Mouse (Mus musculus) embryonic fibroblast, embryonic 13.5 days (primary cell): ENCODE data around the gene Rfc4.

ENCODE experiments used
- CTCF ChIP-seq: IDR thresholded peaks from 2 replicates; pipeline ENCODE4 v1.5.1; 2011; ENCODE audit warnings: mild to moderate bottlenecking, control low read depth, low read length, moderate library complexity, borderline replicate concordance; ENCODE audit not compliant: insufficient read depth
- POLR2A ChIP-seq: IDR thresholded peaks from 2 replicates; pipeline ENCODE4 v1.6.1; 2011; ENCODE audit warnings: low read depth, mild to moderate bottlenecking, control low read depth, low read length, moderate library complexity

- TF ChIP-seq POLR2A, result no peak
- no peak for TF ChIP-seq CTCF
Observed at GRCm38 (mm10) chr16:23122446-23122845, 5.1 kb downstream of the Rfc4 start.
